Mouse (Mus musculus): Measurements from ENCODE around the gene Mup2. TPM values are rescaled to one million over a fixed set of nuclear protein-coding genes. Genes with fewer than 3 reads are reported as not detected.

Gene Mup2
- total RNA-seq (2023) = not detected

GRCm38 (mm10) chr4:60154189-60154588 is at the start of gene Mup2:
Gene Mup2, minus strand, starts transcription at chr4:60154289.

Other genes starting within 250 kb of the Mup2 start
- gene Slc46a2, start 239.2 kb downstream of the Mup2 start, total RNA-seq (2023) = not detected
- not detected for gene Mup4, start 193.6 kb downstream of the Mup2 start, total RNA-seq (2023)
- not detected for gene Mup6, start 190.0 kb downstream of the Mup2 start, total RNA-seq (2023)
- not detected for gene Mup7, start 83.8 kb downstream of the Mup2 start, total RNA-seq (2023)
- not detected for gene Mup8, start 68.3 kb upstream of the Mup2 start, total RNA-seq (2023)